Mouse (Mus musculus): ENCODE data around the gene Itih2.

DNA sequence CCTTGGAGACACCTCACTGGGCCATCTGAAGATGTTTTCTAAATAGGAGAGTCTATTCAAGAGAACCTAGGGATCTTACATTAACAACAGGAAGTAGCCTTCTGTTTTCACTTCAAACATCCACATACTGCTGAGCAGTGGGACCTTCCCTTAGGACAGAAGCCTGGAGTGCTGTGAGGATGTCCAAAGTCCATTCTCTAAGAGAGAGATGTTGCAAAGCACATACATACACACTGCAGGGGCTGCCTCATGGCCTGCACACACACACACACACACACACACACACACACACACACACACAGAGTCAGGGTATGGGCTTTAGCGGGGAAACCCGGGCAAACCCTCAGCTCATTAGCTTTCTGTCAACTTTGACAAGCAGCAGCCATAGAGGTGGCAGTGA is 30.7 kb downstream of the Itih2 start:
- TF ChIP-seq E2F4 (IDR thresholded peaks at IDR 0.05; ENCODE audit: insufficient read depth) (no peak), POLR2A (IDR thresholded peaks at IDR 0.05; ENCODE audit: insufficient read length, low read depth) (no peak), CEBPB (IDR thresholded peaks at IDR 0.05; ENCODE audit: insufficient read depth, poor library complexity, severe bottlenecking) (no peak), MYOD1 (IDR thresholded peaks at IDR 0.05; ENCODE audit: control insufficient read depth in 1 of 3, insufficient read length in 2 of 3, low read depth in 2 of 3) (no peak), TCF12 (IDR thresholded peaks at IDR 0.05; ENCODE audit: insufficient read depth, poor library complexity, severe bottlenecking) (no peak), MAX (IDR thresholded peaks at IDR 0.05; ENCODE audit: low read depth) (no peak)

Measured in myocyte (in vitro differentiated cells).